Mouse (Mus musculus): ENCODE results near the gene Ninj2. TPM values are rescaled to one million over a fixed set of nuclear protein-coding genes. Genes with fewer than 3 reads are reported as not detected.

The Ninj2 gene
- polyA plus RNA-seq (2016; fragmentation: Nextera tagmentation; extraction: Ambion mirVana): not detected in 2 replicates

- Histone ChIP-seq H3K4me2 (replicated peaks) (no peak within 1 kb of the TSS), H3K9ac (no peak within 1 kb of the TSS), H3K27ac (no peak within 1 kb of the TSS), H3K9me3 (no peaks in the 10 kb centered on the region), H3K27me3 (replicated peaks) (no peaks in the 10 kb centered on the region), H3K36me3 (no peaks in the 10 kb centered on the region), H3K4me1 (no peaks in the 10 kb centered on the region), H3K4me3 (no peak within 1 kb of the TSS)
- WGBS: 68% methylated on average over 11 of the region's 11 CpGs
- ATAC-seq (ENCODE audit: low FRiP score, low read depth): no peak
These were observed at the start of gene Ninj2 for GRCm38 (mm10) chr6:120093100-120093499. Gene Ninj2, plus strand, starts transcription at chr6:120093350.

- Histone ChIP-seq H3K27ac (no peak overlapping the region), H3K27me3 (replicated peaks) (no peaks in the 10 kb centered on the region), H3K4me1 (no peaks in the 10 kb centered on the region), H3K36me3 (no peaks in the 10 kb centered on the region), H3K9me3 (no peaks in the 10 kb centered on the region), H3K4me2 (replicated peaks) (no peak overlapping the region), H3K4me3 (no peak overlapping the region), H3K9ac (no peak overlapping the region)
- no peak for ATAC-seq (ENCODE audit: low FRiP score, low read depth)
- WGBS: 82% methylated on average over 4 of the region's 4 CpGs
These were observed 47.7 kb upstream of the Ninj2 start for GRCm38 (mm10) chr6:120045406-120045805.

- no peaks in the 10 kb centered on the region for H3K9me3 ChIP-seq
- no peak overlapping the region for H3K4me2 ChIP-seq (replicated peaks)
- no peak overlapping the region for H3K27ac ChIP-seq
- no peaks in the 10 kb centered on the region for H3K4me1 ChIP-seq
- no peak for ATAC-seq (ENCODE audit: low FRiP score, low read depth)
- H3K36me3 ChIP-seq: no peaks in the 10 kb centered on the region
- no peak overlapping the region for H3K9ac ChIP-seq
- WGBS: 82% methylated on average over 7 of the region's 7 CpGs
- no peaks in the 10 kb centered on the region for H3K27me3 ChIP-seq (replicated peaks)
- H3K4me3 ChIP-seq: no peak overlapping the region
These were observed 45.4 kb upstream of the Ninj2 start for GRCm38 (mm10) chr6:120047705-120048292.

DNA sequence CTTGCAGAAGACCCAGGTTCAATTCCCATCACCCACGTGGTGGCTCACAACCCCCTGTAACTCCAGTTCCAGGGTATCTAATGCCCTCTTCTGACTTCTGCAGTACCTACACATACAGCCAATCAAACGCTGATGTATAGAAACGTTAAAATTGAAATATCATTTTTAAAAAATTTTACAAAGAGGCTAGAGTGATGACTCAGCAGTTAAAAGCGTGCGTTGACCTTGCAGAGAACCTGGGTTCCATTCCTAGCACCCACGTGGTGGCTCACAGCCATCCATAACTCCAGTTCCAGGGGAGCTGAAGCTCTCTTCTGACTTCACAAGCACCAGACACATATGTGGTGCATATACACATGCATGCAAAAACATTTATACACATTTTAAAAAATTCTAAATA, 38.7 kb upstream of the Ninj2 start:
- ATAC-seq (ENCODE audit: low FRiP score, low read depth): no peak
- no peaks in the 10 kb centered on the region for H3K9me3 ChIP-seq
- H3K9ac ChIP-seq: no peak overlapping the region
- H3K4me1 ChIP-seq: no peaks in the 10 kb centered on the region
- H3K36me3 ChIP-seq: no peaks in the 10 kb centered on the region
- no peak overlapping the region for H3K27ac ChIP-seq
- H3K4me2 ChIP-seq (replicated peaks): no peak overlapping the region
- 83% methylated on average over 6 of the region's 6 CpGs for WGBS
- no peaks in the 10 kb centered on the region for H3K27me3 ChIP-seq (replicated peaks)
- no peak overlapping the region for H3K4me3 ChIP-seq

GRCm38 (mm10) chr6:120055666-120056540, 37.2 kb upstream of the Ninj2 start:
- Histone ChIP-seq H3K4me3 (no peak overlapping the region), H3K4me1 (no peaks in the 10 kb centered on the region), H3K27ac (no peak overlapping the region), H3K9ac (no peak overlapping the region), H3K27me3 (replicated peaks) (no peaks in the 10 kb centered on the region), H3K9me3 (no peaks in the 10 kb centered on the region), H3K36me3 (no peaks in the 10 kb centered on the region), H3K4me2 (replicated peaks) (no peak overlapping the region)
- no peak for ATAC-seq (ENCODE audit: low FRiP score, low read depth)
- WGBS: 74% methylated on average over 2 of the region's 2 CpGs

DNA sequence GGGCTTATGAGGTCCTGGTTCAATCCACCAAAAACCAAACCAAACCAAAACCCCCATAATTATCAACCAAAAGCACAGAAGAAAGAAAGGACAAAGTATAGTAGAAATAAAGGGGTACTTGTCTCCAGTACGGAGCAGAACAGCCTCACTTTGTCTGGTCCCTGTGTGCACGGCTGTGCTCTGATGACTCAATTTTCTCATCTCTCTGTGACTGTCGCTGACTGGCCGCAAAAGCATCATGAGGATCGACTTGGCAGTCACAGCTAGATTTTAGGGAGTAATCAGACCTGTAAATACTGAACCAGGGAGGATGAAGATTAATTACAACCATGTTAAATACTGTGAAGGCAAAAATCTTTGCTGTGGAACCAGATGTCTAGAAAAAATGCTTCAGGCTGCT, 30.2 kb upstream of the Ninj2 start:
- Histone ChIP-seq H3K9me3 (no peaks in the 10 kb centered on the region), H3K27ac (no peak overlapping the region), H3K4me2 (replicated peaks) (no peak overlapping the region), H3K4me3 (no peak overlapping the region), H3K4me1 (no peaks in the 10 kb centered on the region), H3K9ac (no peak overlapping the region), H3K27me3 (replicated peaks) (no peaks in the 10 kb centered on the region), H3K36me3 (no peaks in the 10 kb centered on the region)
- ATAC-seq (ENCODE audit: low FRiP score, low read depth): no peak
- 85% methylated on average over 5 of the region's 5 CpGs for WGBS

GRCm38 (mm10) chr6:120064627-120065026, 28.5 kb upstream of the Ninj2 start:
- Histone ChIP-seq H3K9ac (no peak overlapping the region), H3K27ac (no peak overlapping the region), H3K4me3 (no peak overlapping the region), H3K4me2 (replicated peaks) (no peak overlapping the region), H3K36me3 (no peaks in the 10 kb centered on the region), H3K9me3 (no peaks in the 10 kb centered on the region), H3K27me3 (replicated peaks) (no peaks in the 10 kb centered on the region), H3K4me1 (no peaks in the 10 kb centered on the region)
- no peak for ATAC-seq (ENCODE audit: low FRiP score, low read depth)
- WGBS: 41% methylated on average over 2 of the region's 2 CpGs

DNA sequence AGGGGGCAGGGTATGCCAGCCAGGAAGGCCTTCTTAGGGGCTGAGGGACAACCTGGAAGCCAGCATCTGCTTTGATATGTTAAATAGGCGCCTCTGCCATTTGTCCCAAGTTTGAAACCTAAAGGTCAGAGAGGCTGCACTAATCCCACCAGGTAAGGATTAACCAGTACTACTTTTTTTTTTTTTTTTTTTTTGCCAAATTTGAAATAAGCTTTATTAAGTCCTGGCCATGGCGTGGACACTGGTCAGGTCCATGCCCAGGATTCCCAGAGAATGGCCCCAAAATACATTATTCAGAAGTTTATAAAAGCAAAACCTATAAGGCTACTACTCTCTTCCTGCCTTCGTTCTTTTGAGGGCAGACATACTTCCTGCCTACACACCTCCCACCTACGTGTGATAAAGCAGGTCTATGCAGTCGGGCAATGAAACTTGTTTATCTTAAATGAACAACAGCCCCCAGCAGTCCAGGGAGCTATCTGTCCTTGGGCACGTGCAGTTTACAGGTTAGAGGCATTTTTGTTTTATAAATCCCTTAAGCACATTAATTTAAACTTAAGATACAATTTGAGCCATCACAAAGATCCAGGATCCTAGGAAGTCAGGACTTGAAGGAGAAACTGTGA, 27.5 kb upstream of the Ninj2 start:
- no peak overlapping the region for H3K4me2 ChIP-seq (replicated peaks)
- ATAC-seq (ENCODE audit: low FRiP score, low read depth): no peak
- no peaks in the 10 kb centered on the region for H3K36me3 ChIP-seq
- H3K4me3 ChIP-seq: no peak overlapping the region
- H3K27ac ChIP-seq: no peak overlapping the region
- H3K4me1 ChIP-seq: no peaks in the 10 kb centered on the region
- H3K9me3 ChIP-seq: no peaks in the 10 kb centered on the region
- WGBS: 78% methylated on average over 6 of the region's 6 CpGs
- H3K27me3 ChIP-seq (replicated peaks): no peaks in the 10 kb centered on the region
- no peak overlapping the region for H3K9ac ChIP-seq

GRCm38 (mm10) chr6:120069546-120069945, 23.6 kb upstream of the Ninj2 start:
- H3K4me1 ChIP-seq: no peaks in the 10 kb centered on the region
- ATAC-seq (ENCODE audit: low FRiP score, low read depth): no peak
- H3K27ac ChIP-seq: no peak overlapping the region
- H3K36me3 ChIP-seq: no peaks in the 10 kb centered on the region
- no peak overlapping the region for H3K9ac ChIP-seq
- no peak overlapping the region for H3K4me2 ChIP-seq (replicated peaks)
- 90% methylated on average over 3 of the region's 3 CpGs for WGBS
- no peaks in the 10 kb centered on the region for H3K27me3 ChIP-seq (replicated peaks)
- H3K4me3 ChIP-seq: no peak overlapping the region
- H3K9me3 ChIP-seq: no peaks in the 10 kb centered on the region

GRCm38 (mm10) chr6:120072630-120073029, 20.5 kb upstream of the Ninj2 start:
- 82% methylated on average over 2 of the region's 2 CpGs for WGBS

DNA sequence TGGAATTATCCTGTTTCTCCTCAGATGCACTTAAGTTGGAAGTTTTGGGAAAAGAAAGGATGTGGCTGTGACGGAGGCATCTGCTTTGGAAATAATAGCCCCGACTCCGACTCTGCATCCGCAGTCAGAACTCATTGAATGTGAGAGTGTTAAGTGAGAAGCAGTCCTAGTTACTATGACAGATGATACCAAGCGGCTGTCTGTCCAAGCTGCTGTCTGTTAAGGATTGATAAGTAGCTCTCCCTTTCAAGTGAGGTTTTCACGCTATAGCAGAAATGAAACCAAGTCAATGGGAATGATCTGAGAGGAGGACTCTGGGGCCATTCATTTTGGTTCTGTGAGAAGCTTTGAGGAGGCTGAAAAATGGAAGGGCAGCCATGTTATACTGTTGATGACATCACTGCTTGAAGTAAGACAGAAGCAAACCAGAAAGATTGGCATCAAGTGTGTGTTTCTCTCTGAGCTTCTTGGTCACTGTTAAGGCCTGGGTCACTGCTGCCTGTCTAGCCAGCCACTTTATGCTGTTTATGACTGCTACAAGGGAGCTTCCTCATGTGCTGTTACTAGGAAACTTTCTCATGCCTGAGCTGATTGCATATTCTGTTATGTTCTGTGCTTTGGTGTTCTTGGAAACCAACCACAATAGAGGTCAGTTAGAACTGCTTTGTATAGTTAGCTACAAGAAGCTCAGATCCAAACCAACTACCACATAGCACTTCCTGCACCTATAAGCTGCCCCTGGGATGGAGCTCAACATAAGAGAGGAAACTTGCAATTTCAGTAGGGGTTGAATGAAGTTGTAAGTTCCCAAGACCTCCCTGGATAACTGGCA, 16.3 kb upstream of the Ninj2 start:
- ATAC-seq (ENCODE audit: low FRiP score, low read depth): no peak
- no peaks in the 10 kb centered on the region for H3K27me3 ChIP-seq (replicated peaks)

More at GRCm38 (mm10) chr6:120072630-120073029, 20.5 kb upstream of the Ninj2 start:
- H3K27ac ChIP-seq: no peak overlapping the region
- no peak overlapping the region for H3K4me3 ChIP-seq
- no peak for ATAC-seq (ENCODE audit: low FRiP score, low read depth)
- no peak overlapping the region for H3K9ac ChIP-seq
- no peaks in the 10 kb centered on the region for H3K4me1 ChIP-seq
- H3K27me3 ChIP-seq (replicated peaks): no peaks in the 10 kb centered on the region
- H3K9me3 ChIP-seq: no peaks in the 10 kb centered on the region
- H3K36me3 ChIP-seq: no peaks in the 10 kb centered on the region
- H3K4me2 ChIP-seq (replicated peaks): no peak overlapping the region

GRCm38 (mm10) chr6:120079547-120079946, 13.6 kb upstream of the Ninj2 start:
- Histone ChIP-seq H3K4me3 (no peak overlapping the region), H3K9me3 (no peaks in the 10 kb centered on the region), H3K4me1 (no peaks in the 10 kb centered on the region), H3K27ac (no peak overlapping the region), H3K4me2 (replicated peaks) (no peak overlapping the region), H3K36me3 (no peaks in the 10 kb centered on the region), H3K9ac (no peak overlapping the region), H3K27me3 (replicated peaks) (no peaks in the 10 kb centered on the region)
- no peak for ATAC-seq (ENCODE audit: low FRiP score, low read depth)
- WGBS: 88% methylated on average over 10 of the region's 10 CpGs

More for the DNA sequence above, 16.3 kb upstream of the Ninj2 start:
- Histone ChIP-seq H3K4me3 (no peak overlapping the region), H3K4me2 (replicated peaks) (no peak overlapping the region), H3K27ac (no peak overlapping the region), H3K9ac (no peak overlapping the region), H3K36me3 (no peaks in the 10 kb centered on the region), H3K9me3 (no peaks in the 10 kb centered on the region), H3K4me1 (no peaks in the 10 kb centered on the region)
- WGBS: 88% methylated on average over 6 of the region's 6 CpGs

All from neural tube, embryonic 12.5 days (tissue).